Mouse (Mus musculus): Measurements from ENCODE around the gene Adamtsl1. TPM values are rescaled to one million over a fixed set of nuclear protein-coding genes. Genes with fewer than 3 reads are reported as not detected.

The Adamtsl1 gene
- polyA plus RNA-seq, 1 experiment: 2.7 TPM

- H3ac ChIP-seq (ENCODE audit: control insufficient read depth, insufficient read length): no peak overlapping the region
- no peak overlapping the region for H3K4me2 ChIP-seq (ENCODE audit: low read depth)
- no peaks in the 10 kb centered on the region for H3K27me3 ChIP-seq (ENCODE audit: control insufficient read depth, insufficient read depth, insufficient read length)
- H3K4me3 ChIP-seq: no peak overlapping the region
- no peaks in the 10 kb centered on the region for H3K79me2 ChIP-seq (ENCODE audit: control insufficient read depth, insufficient read depth)
- TF ChIP-seq MYOG (IDR thresholded peaks at IDR 0.05; ENCODE audit: control insufficient read depth in 1 of 3, insufficient read depth in 1 of 3, insufficient read length in 2 of 3, low read depth in 2 of 3) (no peak), POLR2A (IDR thresholded peaks at IDR 0.05; ENCODE audit: insufficient read length, low read depth) (no peak), REST (IDR thresholded peaks at IDR 0.05; ENCODE audit: insufficient read depth, insufficient read length) (no peak)
- H3K36me3 ChIP-seq (ENCODE audit: control insufficient read depth, insufficient read depth): no peaks in the 10 kb centered on the region
Observed at GRCm38 (mm10) chr4:85889877-85890598, 376.1 kb downstream of the Adamtsl1 start.

GRCm38 (mm10) chr4:85901316-85901715, 387.3 kb downstream of the Adamtsl1 start:
- Histone ChIP-seq H3K27me3 (ENCODE audit: control insufficient read depth, insufficient read depth, insufficient read length) (no peaks in the 10 kb centered on the region), H3K79me2 (ENCODE audit: control insufficient read depth, insufficient read depth) (no peaks in the 10 kb centered on the region)
- TF ChIP-seq REST (IDR thresholded peaks at IDR 0.05; ENCODE audit: insufficient read depth, insufficient read length) (no peak), E2F4 (IDR thresholded peaks at IDR 0.05; ENCODE audit: insufficient read depth) (no peak)

GRCm38 (mm10) chr4:85904217-85904616, 390.2 kb downstream of the Adamtsl1 start:
- no peak overlapping the region for H3K4me2 ChIP-seq (ENCODE audit: low read depth)
- no peaks in the 10 kb centered on the region for H3K79me2 ChIP-seq (ENCODE audit: control insufficient read depth, insufficient read depth)
- H3ac ChIP-seq (ENCODE audit: control insufficient read depth, insufficient read length): no peak overlapping the region
- H3K36me3 ChIP-seq (ENCODE audit: control insufficient read depth, insufficient read depth): no peaks in the 10 kb centered on the region
- no peaks in the 10 kb centered on the region for H3K27me3 ChIP-seq (ENCODE audit: control insufficient read depth, insufficient read depth, insufficient read length)
- TF ChIP-seq MAX (IDR thresholded peaks at IDR 0.05; ENCODE audit: low read depth) (no peak), TCF3 (IDR thresholded peaks at IDR 0.05; ENCODE audit: insufficient read length, low read depth) (no peak), REST (IDR thresholded peaks at IDR 0.05; ENCODE audit: insufficient read depth, insufficient read length) (no peak), CEBPB (IDR thresholded peaks at IDR 0.05; ENCODE audit: insufficient read depth, poor library complexity, severe bottlenecking) (no peak), POLR2AphosphoS2 (IDR thresholded peaks at IDR 0.05; ENCODE audit: insufficient read length, low read depth) (no peak), SRF (IDR thresholded peaks at IDR 0.05; ENCODE audit: control insufficient read depth, insufficient read length, low read depth) (no peak), USF1 (IDR thresholded peaks at IDR 0.05; ENCODE audit: low read depth) (no peak), POLR2A (IDR thresholded peaks at IDR 0.05; ENCODE audit: insufficient read length, low read depth) (no peak), E2F4 (IDR thresholded peaks at IDR 0.05; ENCODE audit: insufficient read depth) (no peak), TCF12 (IDR thresholded peaks at IDR 0.05; ENCODE audit: insufficient read depth, poor library complexity, severe bottlenecking) (no peak), MYOG (IDR thresholded peaks at IDR 0.05; ENCODE audit: control insufficient read depth in 1 of 3, insufficient read depth in 1 of 3, insufficient read length in 2 of 3, low read depth in 2 of 3) (no peak)
- H3K4me3 ChIP-seq: no peak overlapping the region

More at GRCm38 (mm10) chr4:85901316-85901715, 387.3 kb downstream of the Adamtsl1 start:
- no peak overlapping the region for H3ac ChIP-seq (ENCODE audit: control insufficient read depth, insufficient read length)
- no peak overlapping the region for H3K4me3 ChIP-seq
- H3K4me2 ChIP-seq (ENCODE audit: low read depth): no peak overlapping the region
- no peaks in the 10 kb centered on the region for H3K36me3 ChIP-seq (ENCODE audit: control insufficient read depth, insufficient read depth)

- Histone ChIP-seq H3ac (ENCODE audit: control insufficient read depth, insufficient read length) (no peak overlapping the region), H3K79me2 (ENCODE audit: control insufficient read depth, insufficient read depth) (no peaks in the 10 kb centered on the region), H3K27me3 (ENCODE audit: control insufficient read depth, insufficient read depth, insufficient read length) (no peaks in the 10 kb centered on the region), H3K36me3 (ENCODE audit: control insufficient read depth, insufficient read depth) (no peaks in the 10 kb centered on the region), H3K4me3 (no peak overlapping the region), H3K4me2 (ENCODE audit: low read depth) (no peak overlapping the region)
- TF ChIP-seq USF1 (IDR thresholded peaks at IDR 0.05; ENCODE audit: low read depth) (no peak), MYOD1 (IDR thresholded peaks at IDR 0.05; ENCODE audit: control insufficient read depth in 1 of 3, insufficient read length in 2 of 3, low read depth in 2 of 3) (no peak), REST (IDR thresholded peaks at IDR 0.05; ENCODE audit: insufficient read depth, insufficient read length) (no peak), POLR2AphosphoS2 (IDR thresholded peaks at IDR 0.05; ENCODE audit: insufficient read length, low read depth) (no peak), TCF12 (IDR thresholded peaks at IDR 0.05; ENCODE audit: insufficient read depth, poor library complexity, severe bottlenecking) (no peak), CEBPB (IDR thresholded peaks at IDR 0.05; ENCODE audit: insufficient read depth, poor library complexity, severe bottlenecking) (no peak), POLR2A (IDR thresholded peaks at IDR 0.05; ENCODE audit: insufficient read length, low read depth) (no peak), TCF3 (IDR thresholded peaks at IDR 0.05; ENCODE audit: insufficient read length, low read depth) (no peak), MAX (IDR thresholded peaks at IDR 0.05; ENCODE audit: low read depth) (no peak), MYOG (IDR thresholded peaks at IDR 0.05; ENCODE audit: control insufficient read depth in 1 of 3, insufficient read depth in 1 of 3, insufficient read length in 2 of 3, low read depth in 2 of 3) (no peak), E2F4 (IDR thresholded peaks at IDR 0.05; ENCODE audit: insufficient read depth) (no peak), SRF (IDR thresholded peaks at IDR 0.05; ENCODE audit: control insufficient read depth, insufficient read length, low read depth) (no peak)
Observed at GRCm38 (mm10) chr4:85916034-85916433, 402.1 kb downstream of the Adamtsl1 start.

GRCm38 (mm10) chr4:85918366-85918765, 404.4 kb downstream of the Adamtsl1 start:
- H3K4me3 ChIP-seq: no peak overlapping the region
- no peak for TF ChIP-seq POLR2A (IDR thresholded peaks at IDR 0.05; ENCODE audit: insufficient read length, low read depth)
- no peak for TF ChIP-seq MYOD1 (IDR thresholded peaks at IDR 0.05; ENCODE audit: control insufficient read depth in 1 of 3, insufficient read length in 2 of 3, low read depth in 2 of 3)
- TF ChIP-seq TCF12 (IDR thresholded peaks at IDR 0.05; ENCODE audit: insufficient read depth, poor library complexity, severe bottlenecking): no peak
- TF ChIP-seq MAX (IDR thresholded peaks at IDR 0.05; ENCODE audit: low read depth): no peak
- TF ChIP-seq REST (IDR thresholded peaks at IDR 0.05; ENCODE audit: insufficient read depth, insufficient read length): no peak
- no peak for TF ChIP-seq MYOG (IDR thresholded peaks at IDR 0.05; ENCODE audit: control insufficient read depth in 1 of 3, insufficient read depth in 1 of 3, insufficient read length in 2 of 3, low read depth in 2 of 3)
- no peak for TF ChIP-seq CEBPB (IDR thresholded peaks at IDR 0.05; ENCODE audit: insufficient read depth, poor library complexity, severe bottlenecking)
- no peak for TF ChIP-seq POLR2AphosphoS2 (IDR thresholded peaks at IDR 0.05; ENCODE audit: insufficient read length, low read depth)
- no peak for TF ChIP-seq USF1 (IDR thresholded peaks at IDR 0.05; ENCODE audit: low read depth)
- TF ChIP-seq SRF (IDR thresholded peaks at IDR 0.05; ENCODE audit: control insufficient read depth, insufficient read length, low read depth): no peak
- TF ChIP-seq TCF3 (IDR thresholded peaks at IDR 0.05; ENCODE audit: insufficient read length, low read depth): no peak
- TF ChIP-seq E2F4 (IDR thresholded peaks at IDR 0.05; ENCODE audit: insufficient read depth): no peak
- no peak overlapping the region for H3K4me2 ChIP-seq (ENCODE audit: low read depth)
- H3ac ChIP-seq (ENCODE audit: control insufficient read depth, insufficient read length): no peak overlapping the region
- H3K36me3 ChIP-seq (ENCODE audit: control insufficient read depth, insufficient read depth): no peaks in the 10 kb centered on the region
- no peaks in the 10 kb centered on the region for H3K79me2 ChIP-seq (ENCODE audit: control insufficient read depth, insufficient read depth)
- H3K27me3 ChIP-seq (ENCODE audit: control insufficient read depth, insufficient read depth, insufficient read length): no peaks in the 10 kb centered on the region

Measured in myocyte (in vitro differentiated cells).